Mouse (Mus musculus) forebrain, embryonic 12.5 days (tissue): Measurements from ENCODE around the gene Zfp568. TPM values are rescaled to one million over a fixed set of nuclear protein-coding genes. Genes with fewer than 3 reads are reported as not detected.
"Not testable (repeated sequence)": the region's sequence is repeated elsewhere in the genome, so short reads cannot be mapped to it uniquely, and the experiment has no call there.

ENCODE experiments used
- ATAC-seq: fragments of 200-750 bp; cut with Nextera tagmentation; 2 replicates; pipeline ENCODE4 v1.8.0; 2017; ENCODE audit warnings: moderate TSS enrichment; ENCODE audit not compliant: low FRiP score
- H3K27ac ChIP-seq: fragments of 300-500 bp; sonication (generic); 2 replicates; pipeline ENCODE4 v1.5.1; 2016; ENCODE audit warnings: mild to moderate bottlenecking
- H3K27me3 ChIP-seq: fragments of 300-500 bp; sonication (generic); 2 replicates; pipeline ENCODE4 v1.6.1; 2016; ENCODE audit warnings: mild to moderate bottlenecking
- H3K36me3 ChIP-seq: fragments of 300-500 bp; sonication (generic); replicated peaks from 2 replicates; pipeline ENCODE4 v1.6.1; 2016; ENCODE audit warnings: mild to moderate bottlenecking
- H3K4me1 ChIP-seq: fragments of 300-500 bp; sonication (generic); 2 replicates; pipeline ENCODE4 v1.6.1; 2016
- H3K4me2 ChIP-seq: fragments of 300-500 bp; sonication (generic); 2 replicates; pipeline ENCODE4 v1.6.1; 2016; ENCODE audit warnings: mild to moderate bottlenecking, moderate library complexity
- H3K4me3 ChIP-seq: fragments of 300-500 bp; sonication (generic); replicated peaks from 2 replicates; pipeline ENCODE4 v1.5.1; 2016; ENCODE audit warnings: mild to moderate bottlenecking
- H3K9ac ChIP-seq: fragments of 300-500 bp; sonication (generic); 2 replicates; pipeline ENCODE4 v1.6.1; 2016; ENCODE audit warnings: mild to moderate bottlenecking
- H3K9me3 ChIP-seq: fragments of 300-500 bp; sonication (generic); 2 replicates; pipeline ENCODE4 v1.6.1; 2016
- WGBS: fragments of 180-500 bp; shearing (Covaris S2); methylation state at CpG from one replicate; pipeline ENCODE4 v1.1.7; 2016; 5-methylcytosine and 5-hydroxymethylcytosine counted together
- polyA plus RNA-seq: library from polyadenylated mRNA; unstranded; fragments of >200 nt; fragmentation: Nextera tagmentation; extraction: Ambion mirVana; gene quantifications from 2 replicates; pipeline ENCODE4 v1.2.1, GENCODE M21; 2016

Zfp568 gene
- polyA plus RNA-seq, 1 experiment from 2014 or later, result 12.1 TPM

DNA sequence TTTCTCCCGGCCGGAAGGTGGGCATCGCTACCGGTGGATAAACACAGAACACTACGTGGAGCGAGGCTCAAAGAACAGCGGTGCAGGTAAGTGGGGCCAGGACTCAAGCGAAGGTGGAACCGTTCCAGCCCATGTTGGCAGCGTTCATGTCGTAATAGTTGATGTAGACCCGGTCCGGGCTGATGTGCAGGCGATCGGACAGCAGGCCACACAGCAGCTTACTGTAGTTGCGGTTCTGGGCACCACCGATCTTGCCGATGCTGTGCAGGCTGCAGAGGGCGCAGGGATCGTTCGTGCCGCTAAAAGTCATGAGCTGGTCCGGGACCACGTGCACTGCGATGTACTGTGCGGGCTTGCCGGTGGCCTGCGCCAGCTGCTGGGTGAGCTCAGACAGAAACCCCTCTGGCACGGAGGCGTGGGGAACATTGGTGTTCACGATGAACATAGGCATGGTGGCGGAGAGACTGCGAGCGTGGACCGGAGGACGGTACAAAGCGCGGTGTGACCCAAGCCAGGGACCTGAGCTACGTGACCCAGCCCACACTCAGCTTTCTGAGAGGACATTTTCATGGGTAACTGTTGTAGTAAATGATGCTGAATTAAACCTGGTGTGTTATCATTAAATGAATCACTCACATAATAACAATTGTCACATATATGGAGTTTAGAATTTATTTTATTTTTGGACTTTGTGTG is 18.5 kb upstream of the Zfp568 start:
- not testable (repeated sequence) for H3K4me1 ChIP-seq, H3K4me2 ChIP-seq, H3K27ac ChIP-seq, H3K27me3 ChIP-seq, H3K4me3 ChIP-seq, H3K9ac ChIP-seq, H3K9me3 ChIP-seq, ATAC-seq, H3K36me3 ChIP-seq
- WGBS, result 56% methylated on average over 38 of the region's 39 CpGs

GRCm38 (mm10) chr7:29970686-29971085 is 13.1 kb upstream of the Zfp568 start:
- Histone ChIP-seq H3K27ac (no peak overlapping the region), H3K27me3 (no peaks in the 10 kb centered on the region), H3K4me1 (no peaks in the 10 kb centered on the region), H3K4me2 (no peak overlapping the region), H3K9ac (no peak overlapping the region), H3K4me3 (no peak overlapping the region), H3K36me3 (no peaks in the 10 kb centered on the region), H3K9me3 (no peaks in the 10 kb centered on the region)
- no peak for ATAC-seq
- WGBS, result 88% methylated on average over 9 of the region's 9 CpGs

DNA sequence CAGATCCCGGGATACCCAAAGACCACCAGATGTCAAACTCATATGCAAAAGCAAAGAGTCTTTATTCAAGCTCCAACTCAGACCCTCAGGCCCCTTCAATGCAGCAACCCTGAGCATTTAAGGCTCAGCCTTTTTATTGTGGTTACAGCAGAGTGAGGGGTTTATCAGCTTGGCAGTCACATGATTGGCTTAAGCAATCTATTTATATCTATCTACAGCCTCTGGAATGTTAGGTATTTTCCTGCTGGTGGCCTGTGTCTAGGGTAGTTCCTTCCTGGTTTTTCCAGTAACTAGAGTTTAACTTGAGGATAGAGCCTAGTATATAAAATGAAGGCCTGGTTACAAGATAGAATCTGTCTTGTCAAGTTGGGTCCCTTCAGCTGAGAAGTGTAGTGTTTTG is 3.0 kb upstream of the Zfp568 start:
- Histone ChIP-seq H3K9me3 (no peaks in the 10 kb centered on the region), H3K36me3 (0 out of 2 replicates have a peak, but pooled peaks cover 3% of the 10 kb centered on the region), H3K4me1 (peaks cover 18% of the 10 kb centered on the region), H3K9ac (no peak overlapping the region), H3K27ac (no peak overlapping the region), H3K4me2 (no peak overlapping the region), H3K4me3 (no peak overlapping the region), H3K27me3 (no peaks in the 10 kb centered on the region)
- 89% methylated on average over 1 of the region's 1 CpGs for WGBS
- ATAC-seq, result no peak

- Histone ChIP-seq H3K27me3 (no peaks in the 10 kb centered on the region), H3K4me3 (no peak overlapping the region), H3K9me3 (no peaks in the 10 kb centered on the region), H3K27ac (no peak overlapping the region), H3K9ac (no peak overlapping the region), H3K4me2 (no peak overlapping the region), H3K36me3 (peaks cover 9% of the 10 kb centered on the region), H3K4me1 (peaks cover 18% of the 10 kb centered on the region)
- no peak for ATAC-seq
- 46% methylated on average over 5 of the region's 5 CpGs for WGBS
Measured at GRCm38 (mm10) chr7:29981455-29981854, 2.3 kb upstream of the Zfp568 start.

DNA sequence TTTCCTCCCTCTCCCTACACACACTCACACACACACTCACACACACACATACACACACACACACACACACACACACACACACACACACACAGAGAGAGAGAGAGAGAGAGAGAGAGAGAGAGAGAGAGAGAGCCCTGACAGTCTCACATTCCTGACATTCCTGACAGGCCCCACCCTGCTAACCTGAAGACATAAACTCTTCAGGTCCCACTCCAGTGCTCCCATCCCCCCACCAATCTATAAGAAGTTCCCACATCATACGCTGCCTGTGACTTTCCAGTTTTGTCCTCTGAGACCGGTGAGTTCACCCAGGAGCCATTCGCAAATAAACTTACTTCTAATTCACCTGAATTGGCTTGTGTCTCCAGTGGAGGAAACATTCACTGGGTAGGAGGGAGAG is 1.9 kb upstream of the Zfp568 start:
- ATAC-seq, result no peak
- H3K27ac ChIP-seq, result no peak overlapping the region
- 93% methylated on average over 3 of the region's 3 CpGs for WGBS

DNA sequence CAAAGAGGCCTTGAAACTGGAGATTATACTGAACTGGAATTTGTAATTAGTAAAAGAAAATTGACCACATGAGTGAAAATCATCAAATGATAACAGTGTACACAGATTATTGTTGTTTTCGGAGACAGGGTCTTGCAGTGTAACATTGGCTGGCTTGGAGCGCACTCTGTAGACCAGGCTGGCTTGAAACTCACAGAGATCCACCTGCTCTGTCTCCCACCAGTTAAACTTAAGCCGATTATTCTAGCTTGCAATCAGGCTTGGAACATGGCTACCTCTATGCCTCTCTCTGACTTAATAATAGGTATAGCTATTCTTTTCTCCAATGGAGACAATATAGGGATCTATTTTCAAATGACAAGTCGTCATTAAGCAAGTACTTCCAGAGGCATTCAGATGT is 1.4 kb upstream of the Zfp568 start:
- no peaks in the 10 kb centered on the region for H3K9me3 ChIP-seq
- H3K4me2 ChIP-seq, result peak overlapping the region; percentile 69
- no peak overlapping the region for H3K27ac ChIP-seq
- peaks cover 18% of the 10 kb centered on the region for H3K4me1 ChIP-seq
- no peak overlapping the region for H3K9ac ChIP-seq
- no peak for ATAC-seq
- no peak overlapping the region for H3K4me3 ChIP-seq
- H3K36me3 ChIP-seq, result peaks cover 11% of the 10 kb centered on the region
- WGBS, result 74% methylated on average over 4 of the region's 4 CpGs
- no peaks in the 10 kb centered on the region for H3K27me3 ChIP-seq

More for the DNA sequence above, 1.9 kb upstream of the Zfp568 start:
- Histone ChIP-seq H3K9me3 (no peaks in the 10 kb centered on the region), H3K4me3 (no peak overlapping the region), H3K27me3 (no peaks in the 10 kb centered on the region), H3K36me3 (peaks cover 9% of the 10 kb centered on the region), H3K4me2 (no peak overlapping the region), H3K9ac (no peak overlapping the region), H3K4me1 (peaks cover 18% of the 10 kb centered on the region)

- WGBS, result 17% methylated on average over 6 of the region's 6 CpGs
- H3K4me2 ChIP-seq, result peak overlapping the region; percentile 69
- H3K36me3 ChIP-seq, result peaks cover 17% of the 10 kb centered on the region
- no peaks in the 10 kb centered on the region for H3K27me3 ChIP-seq
- H3K27ac ChIP-seq, result peak overlapping the region; percentile 94
- H3K9me3 ChIP-seq, result no peaks in the 10 kb centered on the region
- H3K4me3 ChIP-seq, result peak overlapping the region; percentile 86
- no peak for ATAC-seq
- peak overlapping the region; percentile 78 for H3K9ac ChIP-seq
- H3K4me1 ChIP-seq, result peaks cover 18% of the 10 kb centered on the region
Measured at GRCm38 (mm10) chr7:29982931-29983330, 824 bp upstream of the Zfp568 start.

- Histone ChIP-seq H3K9me3 (no peaks in the 10 kb centered on the region), H3K4me1 (peaks cover 18% of the 10 kb centered on the region), H3K36me3 (peaks cover 20% of the 10 kb centered on the region), H3K27me3 (no peaks in the 10 kb centered on the region), H3K27ac (peak overlapping the region; percentile 94), H3K4me3 (peak overlapping the region; percentile 86), H3K4me2 (peak overlapping the region; percentile 69), H3K9ac (peak overlapping the region; percentile 78)
- no peak; the same call in 1 of the 2 replicates for ATAC-seq
- 1% methylated on average over 8 of the region's 8 CpGs for WGBS
Measured at GRCm38 (mm10) chr7:29983340-29983689, 440 bp upstream of the Zfp568 start.

DNA sequence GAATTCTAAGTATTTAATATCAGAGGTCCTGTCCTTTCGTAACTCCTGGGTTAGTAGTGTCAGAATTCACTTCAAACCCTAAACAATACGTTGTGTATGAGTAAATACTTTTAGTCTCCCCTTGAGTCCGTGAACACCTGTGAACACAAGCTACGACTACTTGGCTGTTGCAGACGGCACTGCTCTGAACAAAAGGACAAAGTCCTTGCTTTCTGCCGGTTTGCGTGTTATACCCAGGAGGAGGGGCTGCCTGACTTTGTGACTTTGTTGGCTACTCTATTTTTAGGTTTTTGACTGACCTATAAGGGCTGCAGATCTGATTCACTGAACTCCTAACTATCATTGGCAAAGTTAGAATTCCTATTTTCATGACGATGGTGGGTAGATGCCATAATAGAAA is 2.3 kb downstream of the Zfp568 start:
- peaks cover 18% of the 10 kb centered on the region for H3K4me1 ChIP-seq
- H3K4me3 ChIP-seq, result no peak overlapping the region
- no peak overlapping the region for H3K4me2 ChIP-seq
- H3K9me3 ChIP-seq, result no peaks in the 10 kb centered on the region
- WGBS, result 91% methylated on average over 8 of the region's 8 CpGs
- no peaks in the 10 kb centered on the region for H3K27me3 ChIP-seq
- H3K27ac ChIP-seq, result no peak overlapping the region
- peaks cover 38% of the 10 kb centered on the region for H3K36me3 ChIP-seq
- no peak overlapping the region for H3K9ac ChIP-seq
- ATAC-seq, result no peak

GRCm38 (mm10) chr7:29987551-29987950 is 3.8 kb downstream of the Zfp568 start:
- no peak overlapping the region for H3K9ac ChIP-seq
- no peak overlapping the region for H3K4me3 ChIP-seq
- no peak overlapping the region for H3K27ac ChIP-seq
- ATAC-seq, result no peak
- H3K4me1 ChIP-seq, result peaks cover 15% of the 10 kb centered on the region
- H3K4me2 ChIP-seq, result no peak overlapping the region
- 95% methylated on average over 5 of the region's 5 CpGs for WGBS
- H3K36me3 ChIP-seq, result peaks cover 50% of the 10 kb centered on the region
- no peaks in the 10 kb centered on the region for H3K27me3 ChIP-seq
- no peaks in the 10 kb centered on the region for H3K9me3 ChIP-seq

DNA sequence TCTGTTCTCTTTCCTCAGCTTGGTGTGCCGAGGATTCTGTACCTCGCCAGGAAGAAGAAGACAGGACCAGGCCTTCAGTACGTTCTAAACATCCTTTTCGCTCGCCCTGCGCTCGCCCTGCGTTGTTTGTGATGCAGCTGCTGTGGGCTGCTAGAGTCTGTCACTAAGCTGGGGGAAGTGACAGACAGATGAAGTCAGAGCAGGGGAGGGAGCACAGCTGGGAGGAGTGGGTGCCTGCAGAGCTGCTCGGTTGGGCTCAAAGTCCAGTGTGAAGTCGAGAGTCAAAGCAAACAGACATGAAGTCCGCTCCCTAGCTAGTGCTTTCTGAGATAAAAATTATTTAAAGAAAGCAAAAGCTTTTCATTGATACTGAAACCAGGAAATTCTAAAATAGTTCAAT is 5.3 kb downstream of the Zfp568 start:
- no peak overlapping the region for H3K4me3 ChIP-seq
- WGBS, result 90% methylated on average over 11 of the region's 11 CpGs
- H3K4me1 ChIP-seq, result peaks cover 8% of the 10 kb centered on the region
- H3K27ac ChIP-seq, result no peak overlapping the region
- H3K9ac ChIP-seq, result no peak overlapping the region
- H3K27me3 ChIP-seq, result no peaks in the 10 kb centered on the region
- no peaks in the 10 kb centered on the region for H3K9me3 ChIP-seq
- no peak for ATAC-seq
- H3K4me2 ChIP-seq, result no peak overlapping the region
- H3K36me3 ChIP-seq, result peaks cover 61% of the 10 kb centered on the region

DNA sequence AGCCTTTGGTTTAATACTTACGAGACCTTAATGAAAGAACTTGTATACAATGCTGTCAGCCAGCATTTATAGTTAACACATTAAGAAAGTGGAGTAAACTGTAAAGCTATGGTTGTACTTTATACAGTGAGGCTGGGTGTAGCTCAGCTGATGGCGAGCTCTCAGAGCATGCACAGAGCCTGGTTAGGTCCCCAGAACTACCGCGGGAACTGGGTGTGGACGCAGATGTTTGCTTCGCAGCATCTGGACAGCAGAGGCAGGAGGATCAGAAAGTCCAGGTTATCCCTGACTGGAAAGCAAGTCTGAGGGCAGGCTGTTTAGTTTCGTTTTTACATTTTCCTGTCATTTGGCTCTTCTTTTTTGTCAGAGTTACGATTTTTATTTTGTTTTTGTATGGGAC is 8.9 kb downstream of the Zfp568 start:
- Histone ChIP-seq H3K27ac (no peak overlapping the region), H3K27me3 (no peaks in the 10 kb centered on the region), H3K36me3 (peaks cover 76% of the 10 kb centered on the region), H3K9ac (no peak overlapping the region), H3K4me1 (no peaks in the 10 kb centered on the region), H3K4me3 (no peak overlapping the region), H3K4me2 (no peak overlapping the region), H3K9me3 (no peaks in the 10 kb centered on the region)
- no peak for ATAC-seq
- 96% methylated on average over 8 of the region's 8 CpGs for WGBS

GRCm38 (mm10) chr7:29993340-29993739 is 9.6 kb downstream of the Zfp568 start:
- WGBS, result 97% methylated on average over 9 of the region's 9 CpGs
- peaks cover 77% of the 10 kb centered on the region for H3K36me3 ChIP-seq

More at GRCm38 (mm10) chr7:29993340-29993739, 9.6 kb downstream of the Zfp568 start:
- Histone ChIP-seq H3K9ac (no peak overlapping the region), H3K4me1 (no peaks in the 10 kb centered on the region), H3K4me2 (no peak overlapping the region), H3K27ac (no peak overlapping the region), H3K27me3 (no peaks in the 10 kb centered on the region), H3K9me3 (no peaks in the 10 kb centered on the region), H3K4me3 (no peak overlapping the region)
- no peak for ATAC-seq
